Mouse (Mus musculus) myocyte (in vitro differentiated cells): ENCODE measurements around the gene Prkca. TPM values are rescaled to one million over a fixed set of nuclear protein-coding genes. Genes with fewer than 3 reads are reported as not detected.

Experiments used
- H3K27me3 ChIP-seq: one replicate; pipeline ENCODE4 v1.6.1; 2011; ENCODE audit not compliant: control insufficient read depth, insufficient read depth, insufficient read length
- H3K36me3 ChIP-seq: one replicate; pipeline ENCODE4 v1.6.1; 2011; ENCODE audit not compliant: control insufficient read depth, insufficient read depth
- H3K4me2 ChIP-seq: one replicate; pipeline ENCODE4 v1.6.1; 2011; ENCODE audit warnings: low read depth, control low read depth
- H3K4me3 ChIP-seq: one replicate; pipeline ENCODE4 v1.5.1; 2011; ENCODE audit warnings: mild to moderate bottlenecking, control low read depth, moderate library complexity
- H3K79me2 ChIP-seq: one replicate; pipeline ENCODE4 v1.6.1; 2011; ENCODE audit not compliant: control insufficient read depth, insufficient read depth
- H3ac ChIP-seq: one replicate; pipeline ENCODE4 v1.6.1; 2011; ENCODE audit not compliant: control insufficient read depth, insufficient read length
- CEBPB ChIP-seq: IDR thresholded peaks from 2 replicates; pipeline ENCODE4 v1.6.1; 2011; ENCODE audit warnings: mild to moderate bottlenecking, moderate library complexity; ENCODE audit not compliant: poor library complexity, insufficient read depth, severe bottlenecking
- E2F4 ChIP-seq: IDR thresholded peaks from one replicate; pipeline ENCODE4 v1.6.1; 2011; ENCODE audit warnings: mild to moderate bottlenecking, control low read depth, moderate library complexity; ENCODE audit not compliant: insufficient read depth
- MAX ChIP-seq: IDR thresholded peaks from one replicate; pipeline ENCODE4 v1.6.1; 2011; ENCODE audit warnings: low read depth, mild to moderate bottlenecking, control low read depth
- MYOD1 ChIP-seq, 3 experiments: IDR thresholded peaks; one replicate each; pipeline ENCODE4 v1.6.1; 2011; ENCODE audit warnings: control low read depth in 2 of 3, low read depth in 2 of 3, mild to moderate bottlenecking in 2 of 3, moderate library complexity in 1 of 3; ENCODE audit not compliant: insufficient read length in 2 of 3, control insufficient read depth in 1 of 3
- MYOG ChIP-seq, 3 experiments: IDR thresholded peaks; one replicate each; pipeline ENCODE4 v1.6.1; 2011; ENCODE audit warnings: control low read depth in 2 of 3, low read depth in 2 of 3, mild to moderate bottlenecking in 2 of 3; ENCODE audit not compliant: insufficient read length in 2 of 3, control insufficient read depth in 1 of 3, insufficient read depth in 1 of 3
- POLR2A ChIP-seq: IDR thresholded peaks from one replicate; pipeline ENCODE4 v1.6.1; 2011; ENCODE audit warnings: low read depth, mild to moderate bottlenecking, control low read depth, moderate library complexity; ENCODE audit not compliant: insufficient read length
- POLR2AphosphoS2 ChIP-seq: IDR thresholded peaks from one replicate; pipeline ENCODE4 v1.6.1; 2011; ENCODE audit warnings: low read depth, control low read depth; ENCODE audit not compliant: insufficient read length
- REST ChIP-seq: IDR thresholded peaks from one replicate; pipeline ENCODE4 v1.6.1; 2011; ENCODE audit warnings: mild to moderate bottlenecking, control low read depth, moderate library complexity; ENCODE audit not compliant: insufficient read depth, insufficient read length
- SRF ChIP-seq: IDR thresholded peaks from one replicate; pipeline ENCODE4 v1.6.1; 2011; ENCODE audit warnings: low read depth; ENCODE audit not compliant: control insufficient read depth, insufficient read length
- TCF12 ChIP-seq: IDR thresholded peaks from one replicate; pipeline ENCODE4 v1.6.1; 2011; ENCODE audit warnings: mild to moderate bottlenecking, control low read depth; ENCODE audit not compliant: poor library complexity, insufficient read depth, severe bottlenecking
- TCF3 ChIP-seq: IDR thresholded peaks from one replicate; pipeline ENCODE4 v1.6.1; 2011; ENCODE audit warnings: low read depth, control low read depth; ENCODE audit not compliant: insufficient read length
- USF1 ChIP-seq: IDR thresholded peaks from one replicate; pipeline ENCODE4 v1.6.1; 2011; ENCODE audit warnings: low read depth, mild to moderate bottlenecking, control low read depth, moderate library complexity
- polyA plus RNA-seq: library from polyadenylated mRNA; unstranded; fragments of >200 nt; fragmentation: generic; extraction: Trizol; gene quantifications from one replicate; pipeline ENCODE4 v1.2.1, GENCODE M21; 2012; ENCODE audit warnings: missing spikeins

Prkca gene
- polyA plus RNA-seq, 1 experiment, result 15.3 TPM

- no peak for TF ChIP-seq CEBPB
- Histone ChIP-seq H3ac (no peak overlapping the region), H3K79me2 (no peaks in the 10 kb centered on the region), H3K36me3 (no peaks in the 10 kb centered on the region), H3K4me3 (no peak overlapping the region), H3K27me3 (no peaks in the 10 kb centered on the region), H3K4me2 (no peak overlapping the region)
These were observed 302.9 kb downstream of the Prkca start for GRCm38 (mm10) chr11:108040823-108041222.

DNA sequence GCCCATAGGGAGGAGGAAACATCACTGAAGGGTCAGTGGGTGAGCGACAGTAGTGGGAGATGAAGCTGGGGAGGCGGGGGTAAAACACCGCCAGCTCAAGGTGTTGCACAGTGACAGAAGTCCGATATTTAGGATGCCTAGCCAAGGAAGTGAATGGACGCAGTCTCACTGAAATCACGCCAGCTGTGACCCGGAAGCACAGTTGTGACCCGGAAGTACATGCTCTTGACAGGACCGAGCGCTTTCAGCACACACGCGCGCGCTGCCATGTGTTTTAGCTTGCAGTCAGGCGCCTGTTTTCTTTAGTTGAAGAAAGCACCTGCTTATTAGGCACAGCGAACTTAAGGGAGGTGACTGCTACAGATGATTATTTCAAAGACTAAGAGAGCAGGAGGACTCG is 304.0 kb downstream of the Prkca start:
- Histone ChIP-seq H3ac (no peak overlapping the region), H3K36me3 (no peaks in the 10 kb centered on the region), H3K79me2 (no peaks in the 10 kb centered on the region), H3K4me2 (no peak overlapping the region), H3K27me3 (no peaks in the 10 kb centered on the region), H3K4me3 (no peak overlapping the region)
- TF ChIP-seq SRF (no peak), MAX (no peak), USF1 (no peak), TCF3 (no peak), MYOG (IDR thresholded peaks at IDR 0.05; ENCODE audit: control insufficient read depth in 1 of 3, insufficient read depth in 1 of 3, insufficient read length in 2 of 3, low read depth in 2 of 3) (no peak), E2F4 (no peak)

- H3K4me2 ChIP-seq, result peak overlapping the region; percentile 13
- no peak overlapping the region for H3K4me3 ChIP-seq
These were observed 304.7 kb downstream of the Prkca start for GRCm38 (mm10) chr11:108038989-108039388.

DNA sequence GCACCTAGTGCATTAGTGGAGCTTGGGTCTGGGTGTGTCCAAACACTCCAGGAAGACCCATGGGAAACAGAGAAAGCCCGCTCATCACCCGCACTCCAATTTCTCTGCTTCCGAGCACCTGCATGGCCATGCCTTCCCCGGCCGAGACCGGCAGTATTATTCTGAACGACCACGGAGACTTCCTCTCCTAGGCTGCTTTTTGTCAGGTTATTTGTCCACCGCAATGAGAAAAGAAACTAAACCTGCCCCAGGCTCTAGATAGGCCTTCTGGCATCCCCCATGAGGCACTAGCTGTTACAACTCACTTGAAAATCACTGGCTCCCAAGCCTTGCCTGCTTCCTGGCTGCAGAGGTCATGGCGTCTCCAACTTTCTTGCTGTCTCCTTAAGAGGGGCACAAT is 307.4 kb downstream of the Prkca start:
- Histone ChIP-seq H3K36me3 (no peaks in the 10 kb centered on the region), H3K4me3 (no peak overlapping the region), H3ac (no peak overlapping the region), H3K79me2 (no peaks in the 10 kb centered on the region), H3K27me3 (no peaks in the 10 kb centered on the region), H3K4me2 (no peak overlapping the region)
- no peak for TF ChIP-seq CEBPB
- TF ChIP-seq POLR2AphosphoS2, result no peak
- no peak for TF ChIP-seq SRF
- TF ChIP-seq MYOD1 (IDR thresholded peaks at IDR 0.05; ENCODE audit: control insufficient read depth in 1 of 3, insufficient read length in 2 of 3, low read depth in 2 of 3), result no peak
- no peak for TF ChIP-seq E2F4
- TF ChIP-seq TCF12, result no peak
- no peak for TF ChIP-seq POLR2A
- TF ChIP-seq USF1, result no peak
- TF ChIP-seq TCF3, result no peak
- TF ChIP-seq MYOG (IDR thresholded peaks at IDR 0.05; ENCODE audit: control insufficient read depth in 1 of 3, insufficient read depth in 1 of 3, insufficient read length in 2 of 3, low read depth in 2 of 3), result no peak
- no peak for TF ChIP-seq REST

More at GRCm38 (mm10) chr11:108038989-108039388, 304.7 kb downstream of the Prkca start:
- Histone ChIP-seq H3ac (no peak overlapping the region), H3K79me2 (no peaks in the 10 kb centered on the region), H3K27me3 (no peaks in the 10 kb centered on the region), H3K36me3 (no peaks in the 10 kb centered on the region)
- TF ChIP-seq TCF3 (no peak), MYOG (IDR thresholded peaks at IDR 0.05; ENCODE audit: control insufficient read depth in 1 of 3, insufficient read depth in 1 of 3, insufficient read length in 2 of 3, low read depth in 2 of 3) (no peak), POLR2AphosphoS2 (no peak), REST (no peak), CEBPB (no peak), E2F4 (no peak), USF1 (no peak), TCF12 (no peak), POLR2A (no peak), MYOD1 (IDR thresholded peaks at IDR 0.05; ENCODE audit: control insufficient read depth in 1 of 3, insufficient read length in 2 of 3, low read depth in 2 of 3) (no peak), SRF (no peak), MAX (no peak)

GRCm38 (mm10) chr11:108035761-108036160 is 308.0 kb downstream of the Prkca start:
- TF ChIP-seq MAX, result no peak
- TF ChIP-seq TCF3, result no peak
- no peak for TF ChIP-seq MYOG (IDR thresholded peaks at IDR 0.05; ENCODE audit: control insufficient read depth in 1 of 3, insufficient read depth in 1 of 3, insufficient read length in 2 of 3, low read depth in 2 of 3)
- Histone ChIP-seq H3K79me2 (no peaks in the 10 kb centered on the region), H3K27me3 (no peaks in the 10 kb centered on the region), H3K36me3 (no peaks in the 10 kb centered on the region), H3K4me2 (no peak overlapping the region), H3ac (no peak overlapping the region), H3K4me3 (no peak overlapping the region)

DNA sequence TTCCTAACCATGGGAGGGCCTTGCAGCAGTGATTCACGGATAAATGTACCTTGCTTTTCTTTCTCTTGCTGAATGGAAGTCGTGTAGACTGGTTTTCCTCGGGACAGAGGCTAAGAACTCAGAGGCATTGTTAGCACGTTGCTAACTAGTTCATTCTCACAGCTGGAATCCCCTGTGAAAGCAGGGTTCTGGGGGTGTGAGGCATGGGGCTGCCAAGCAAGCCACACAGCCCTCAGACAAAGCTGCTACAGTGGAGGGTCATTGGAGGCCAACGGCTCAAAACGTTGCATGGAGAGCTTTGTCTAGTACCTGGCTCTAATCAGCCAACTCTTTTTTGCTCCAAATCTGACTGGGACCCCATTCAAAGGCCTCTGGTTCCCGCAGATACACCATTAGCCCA is 309.4 kb downstream of the Prkca start:
- Histone ChIP-seq H3K4me3 (no peak overlapping the region), H3K4me2 (no peak overlapping the region), H3K27me3 (no peaks in the 10 kb centered on the region), H3K79me2 (no peaks in the 10 kb centered on the region), H3K36me3 (no peaks in the 10 kb centered on the region), H3ac (no peak overlapping the region)
- no peak for TF ChIP-seq MYOD1 (IDR thresholded peaks at IDR 0.05; ENCODE audit: control insufficient read depth in 1 of 3, insufficient read length in 2 of 3, low read depth in 2 of 3)
- TF ChIP-seq USF1, result no peak
- TF ChIP-seq POLR2AphosphoS2, result no peak
- no peak for TF ChIP-seq TCF12
- no peak for TF ChIP-seq MAX
- no peak for TF ChIP-seq TCF3
- no peak for TF ChIP-seq POLR2A
- no peak for TF ChIP-seq SRF
- TF ChIP-seq E2F4, result no peak
- no peak for TF ChIP-seq CEBPB
